Mouse (Mus musculus): ENCODE measurements around the gene Fchsd2.

- TF ChIP-seq CTCF (IDR thresholded peaks at IDR 0.05; ENCODE audit: low read depth) = no peak
- no peak for TF ChIP-seq EP300 (IDR thresholded peaks at IDR 0.05; ENCODE audit: low read depth)
Measured at GRCm38 (mm10) chr7:101313033-101313432, 220.4 kb downstream of the Fchsd2 start.
